Mouse (Mus musculus): ENCODE measurements around the gene Tdgf1.

Tdgf1 gene

DNA sequence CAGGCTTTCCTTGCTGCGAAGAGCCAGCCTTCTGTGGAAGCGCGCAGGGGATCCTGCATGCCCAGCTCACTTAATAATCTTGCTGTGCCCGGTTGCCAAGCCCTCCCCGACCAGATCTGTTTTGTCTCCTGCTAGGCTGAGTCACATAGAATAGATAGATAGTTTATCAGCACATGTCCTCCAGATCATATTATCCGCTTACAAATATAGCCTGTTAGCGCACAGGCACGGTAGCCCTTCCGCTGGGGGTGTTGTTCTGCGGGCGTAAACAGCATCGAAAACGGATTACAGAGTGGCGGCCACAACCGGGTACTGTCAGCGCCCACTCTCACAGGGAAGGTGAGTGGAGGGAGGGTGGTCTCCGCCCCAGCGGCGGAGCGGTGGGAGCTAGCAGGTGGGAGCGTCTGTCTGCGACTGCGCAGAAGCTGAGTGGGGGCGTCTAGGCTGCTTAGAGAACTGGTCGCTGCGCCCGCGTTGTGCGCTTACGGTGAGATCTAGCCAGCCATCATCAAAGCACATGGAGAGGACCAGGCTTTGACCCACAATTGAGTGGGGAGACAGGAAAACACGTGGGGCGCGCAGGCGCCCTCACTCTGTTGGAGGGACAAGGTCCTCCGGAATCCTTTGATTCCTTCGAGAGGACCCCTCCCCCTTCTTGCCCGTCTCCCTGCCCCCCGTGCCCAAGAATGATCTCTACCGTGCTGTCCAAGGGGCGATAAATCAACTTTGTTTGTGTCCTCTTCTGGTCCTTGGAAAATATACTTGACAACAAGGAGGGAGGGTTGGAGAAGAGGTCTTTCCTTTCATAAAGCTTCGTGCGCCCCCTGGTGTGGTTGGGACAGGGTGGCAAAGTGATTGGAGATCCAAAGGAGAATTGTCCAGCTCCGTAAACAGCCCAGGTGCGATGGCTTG lies 7.8 kb upstream of the Tdgf1 start:
- peak; percentile 66 for DNase-seq (ENCODE audit: low read depth, low spot score)

DNA sequence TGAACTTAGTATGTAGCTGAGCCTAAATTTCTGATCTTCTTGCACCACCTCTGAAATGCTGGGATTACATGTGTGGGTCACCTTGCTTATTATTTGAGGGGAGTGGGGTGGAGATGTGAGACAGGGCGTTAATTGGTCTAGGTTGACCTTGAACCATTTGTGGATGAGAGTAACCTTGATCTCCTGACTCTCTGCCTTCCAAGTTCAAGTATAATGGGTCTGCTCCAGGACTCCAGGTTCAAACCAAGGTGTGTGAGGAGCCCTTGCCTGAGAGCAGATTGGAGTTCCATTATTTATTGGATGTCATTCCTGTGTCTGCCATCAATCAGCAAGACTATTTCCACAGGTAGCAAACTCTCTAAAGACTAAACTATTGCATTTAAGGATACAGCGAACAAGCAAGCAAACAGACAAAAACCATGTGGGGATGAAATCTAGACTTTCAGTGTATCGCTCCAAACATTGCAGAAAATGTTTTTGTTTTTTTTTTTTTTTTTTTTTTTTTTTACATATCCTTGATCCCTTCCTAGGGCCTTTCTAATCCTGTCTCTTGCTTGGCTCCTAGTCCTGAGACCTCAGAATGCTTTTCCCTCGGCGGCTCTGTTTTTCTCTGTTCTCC lies 7.1 kb upstream of the Tdgf1 start:
- DNase-seq (ENCODE audit: low read depth, low spot score) = peak; percentile 13

DNA sequence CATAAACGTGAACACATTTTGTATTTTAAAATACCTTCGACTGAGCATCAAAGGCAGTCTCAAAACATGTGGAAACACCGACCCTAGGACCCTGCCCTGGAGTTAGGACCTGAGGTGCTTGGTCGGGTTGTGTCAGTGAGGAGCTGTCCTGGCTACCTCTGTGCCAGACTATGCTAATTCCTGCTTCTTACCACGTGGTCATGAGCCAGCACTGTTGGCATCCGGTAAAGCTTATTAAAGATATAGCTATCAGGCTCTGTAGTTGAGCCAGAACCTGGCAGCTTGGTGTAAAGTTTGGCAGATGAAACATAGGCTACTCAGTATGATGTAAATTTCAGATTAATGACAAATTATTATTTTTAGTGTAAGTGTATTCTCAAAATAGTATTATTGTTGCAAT lies 6.4 kb upstream of the Tdgf1 start:
- no peak for DNase-seq (ENCODE audit: low read depth, low spot score)

DNA sequence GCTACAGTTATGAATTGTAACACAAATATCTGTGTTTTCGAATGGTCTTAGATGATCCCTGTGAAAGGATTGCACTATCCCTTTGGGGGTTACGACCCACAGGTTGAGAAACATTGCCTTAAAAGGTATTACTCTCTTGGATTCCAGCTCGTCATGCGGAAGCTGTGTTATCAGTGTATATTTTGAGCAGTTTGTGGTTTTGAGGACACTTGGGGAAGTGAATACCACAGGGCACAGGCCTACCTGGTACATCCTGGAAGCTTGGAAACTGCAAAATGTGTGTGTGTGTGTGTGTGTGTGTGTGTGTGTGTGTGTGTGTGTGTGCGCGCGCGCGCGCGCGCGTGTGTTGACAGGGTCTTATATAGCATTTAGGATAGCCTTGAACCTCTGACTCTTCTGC lies 5.9 kb upstream of the Tdgf1 start:
- DNase-seq (ENCODE audit: low read depth, low spot score) = no peak

DNA sequence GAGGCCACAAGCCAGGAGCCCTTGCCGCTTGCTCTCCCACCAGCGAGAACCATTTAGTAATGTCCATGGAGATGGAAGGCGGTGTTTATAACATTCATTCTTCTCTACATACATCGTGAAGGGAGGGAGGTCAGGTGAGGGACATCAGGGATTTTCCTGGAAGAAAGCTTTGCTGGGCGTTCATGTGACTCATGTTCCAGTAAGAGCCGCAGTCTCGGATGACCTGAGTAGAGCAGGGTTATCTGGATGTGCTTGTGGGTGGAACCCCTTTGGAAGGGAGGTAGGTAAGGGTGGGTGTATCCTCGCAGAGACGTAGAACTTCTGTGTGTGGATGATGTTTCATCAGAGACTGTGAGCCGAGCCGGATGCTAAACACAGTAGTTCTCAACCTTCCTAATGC lies 5.4 kb upstream of the Tdgf1 start, which contains the start of gene Lrrc2:
Lrrc2 (plus strand) TSS at position 149 of the 400 bp plus-strand sequence.
- DNase-seq (ENCODE audit: low read depth, low spot score) = no peak

DNA sequence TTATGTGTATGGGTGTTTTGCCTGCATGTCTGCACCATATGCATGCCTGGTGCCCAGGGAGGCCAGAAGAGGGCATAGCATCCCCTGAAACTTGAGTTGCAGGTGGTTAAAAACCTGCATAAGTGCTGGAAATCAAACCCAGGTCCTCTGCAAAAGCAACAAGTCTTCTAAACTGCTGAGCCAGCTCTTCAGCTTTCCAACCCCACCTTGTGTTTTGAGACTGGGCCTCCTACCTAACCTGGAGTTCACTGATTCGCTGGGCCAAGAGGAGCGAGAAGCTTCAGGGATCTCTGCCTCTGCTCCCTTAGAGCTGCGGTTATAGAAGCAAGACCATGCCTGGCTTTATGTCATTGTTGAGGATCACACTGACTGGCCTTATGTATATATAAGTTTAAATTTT lies 4.2 kb upstream of the Tdgf1 start:
- no peak for DNase-seq (ENCODE audit: low read depth, low spot score)

DNA sequence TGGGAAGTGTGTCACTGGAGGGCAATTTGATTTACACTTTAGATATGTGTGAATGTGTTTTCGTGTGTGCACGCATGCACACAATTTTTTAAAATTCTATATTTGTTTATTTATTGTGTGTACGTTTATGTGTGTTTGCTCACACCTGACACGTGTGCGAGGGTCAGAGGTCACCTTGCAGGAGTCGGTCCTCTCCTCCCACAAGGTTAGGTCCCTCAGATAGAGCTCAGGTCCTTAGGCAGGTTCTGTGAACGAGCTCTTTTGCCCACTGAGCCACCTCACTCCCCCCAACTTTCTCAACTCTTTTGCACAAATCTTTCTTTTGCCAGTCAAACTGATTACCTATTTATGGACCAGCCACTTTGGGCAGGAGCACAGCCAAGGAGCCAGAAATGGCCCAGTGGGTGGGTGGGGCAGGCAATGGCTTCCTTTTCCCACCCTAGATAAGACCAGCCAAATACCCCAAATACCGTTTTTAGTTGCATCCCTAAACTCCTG lies 2.9 kb upstream of the Tdgf1 start:
- DNase-seq (ENCODE audit: low read depth, low spot score) = no peak

DNA sequence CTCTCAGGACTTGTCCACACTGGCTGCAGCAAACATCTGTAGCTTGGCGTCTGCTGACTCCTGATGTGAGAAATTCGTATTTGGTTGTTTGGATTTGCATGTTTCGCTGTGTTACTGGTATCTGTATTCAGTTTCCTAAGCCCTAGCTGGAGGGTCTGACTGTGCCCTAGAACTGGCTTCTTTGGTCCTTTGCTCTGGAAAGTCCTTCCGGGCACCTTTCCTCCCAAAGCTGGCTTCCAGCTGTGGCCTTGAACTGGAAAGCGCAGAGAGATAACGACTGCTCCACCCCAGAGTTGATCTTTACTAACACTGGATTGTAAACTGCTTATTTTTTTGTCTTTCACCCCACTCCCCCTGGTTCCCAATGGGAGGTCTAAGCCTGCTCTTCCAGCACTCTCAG lies 1.9 kb upstream of the Tdgf1 start:
- no peak for DNase-seq (ENCODE audit: low read depth, low spot score)

DNA sequence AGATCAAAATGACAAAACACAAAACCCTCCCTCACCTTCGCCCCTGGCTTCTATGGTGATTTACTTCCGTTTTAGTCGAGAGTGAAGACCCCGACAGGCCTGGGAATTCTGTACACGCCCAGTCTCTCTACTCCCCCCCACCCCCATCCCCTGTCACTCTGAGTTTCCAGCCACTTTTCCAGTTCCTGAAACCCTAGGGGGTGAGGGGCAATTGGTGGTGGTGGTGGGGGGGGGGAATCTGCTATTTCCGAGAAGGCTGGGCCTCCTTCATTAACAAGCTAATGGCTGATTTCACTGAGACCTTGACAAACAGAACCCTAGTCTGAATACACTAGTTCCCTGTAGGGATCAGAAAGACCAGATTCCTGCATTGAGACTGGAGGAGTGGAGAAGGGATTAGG lies 1.3 kb upstream of the Tdgf1 start:
- no peak for DNase-seq (ENCODE audit: low read depth, low spot score)

DNA sequence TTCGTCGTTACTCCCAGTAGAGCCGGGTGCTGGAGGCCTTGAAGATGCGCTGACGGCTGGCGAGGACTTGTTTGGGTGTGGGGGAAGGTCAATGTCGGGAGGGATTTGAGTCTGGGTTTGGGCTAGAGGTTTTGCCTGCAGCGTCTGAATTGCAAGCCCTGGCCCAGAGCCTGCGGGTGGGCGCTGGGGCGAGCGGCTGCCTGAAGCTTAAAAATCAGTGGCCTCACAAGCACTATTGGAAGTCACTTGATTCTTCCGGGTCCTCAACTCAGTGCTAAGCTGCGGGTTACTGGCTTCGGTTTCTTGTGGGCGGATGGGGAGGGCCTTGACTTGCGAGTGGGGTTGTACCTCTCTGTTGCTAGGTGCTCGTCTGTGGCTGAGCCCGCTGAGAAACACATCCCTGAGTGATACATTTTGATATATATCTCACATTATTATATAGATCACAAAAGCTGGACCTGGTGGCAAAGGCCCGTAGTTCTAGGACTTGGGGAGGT lies 638 bp upstream of the Tdgf1 start:
- DNase-seq (ENCODE audit: low read depth, low spot score) = no peak

DNA sequence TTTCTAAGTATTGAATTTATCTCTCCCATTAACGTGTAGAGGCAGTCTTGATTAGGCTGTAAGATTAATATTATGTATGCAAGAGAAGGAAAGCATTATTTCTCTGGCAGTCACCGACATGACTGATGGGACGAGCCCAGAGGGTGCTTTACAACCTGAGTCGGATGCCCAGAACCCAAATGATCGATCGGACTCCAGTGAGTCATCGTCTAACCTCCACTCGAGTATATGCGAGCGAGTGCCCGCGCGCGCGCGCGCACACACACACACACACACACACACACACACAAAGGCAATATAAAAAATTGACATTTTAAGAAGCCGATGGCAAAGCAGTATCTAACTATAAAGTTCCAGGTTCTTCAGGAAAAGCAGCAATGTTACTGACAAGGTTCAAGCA lies 615 bp downstream of the Tdgf1 start:
- no peak for DNase-seq (ENCODE audit: low read depth, low spot score)

DNA sequence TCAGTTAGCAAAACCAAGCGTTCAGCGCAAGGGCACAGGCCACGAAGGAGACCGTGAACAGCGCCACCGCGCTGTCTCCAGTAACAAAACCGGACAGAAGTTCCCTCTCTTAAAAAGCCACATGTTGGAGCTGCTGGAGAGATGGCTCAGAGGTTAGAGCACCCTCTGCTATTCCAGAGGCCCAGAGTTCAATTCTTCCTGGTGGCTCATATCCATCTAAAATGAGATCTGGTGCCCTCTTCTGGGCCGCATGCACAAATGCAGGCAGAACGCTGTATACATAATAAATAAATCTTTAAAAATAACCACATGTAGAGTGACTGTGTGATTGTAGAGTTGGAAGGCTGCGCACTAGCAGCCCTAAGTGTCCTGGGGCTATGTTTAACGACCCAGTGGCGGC lies 1.7 kb downstream of the Tdgf1 start:
- DNase-seq (ENCODE audit: low read depth, low spot score) = no peak

DNA sequence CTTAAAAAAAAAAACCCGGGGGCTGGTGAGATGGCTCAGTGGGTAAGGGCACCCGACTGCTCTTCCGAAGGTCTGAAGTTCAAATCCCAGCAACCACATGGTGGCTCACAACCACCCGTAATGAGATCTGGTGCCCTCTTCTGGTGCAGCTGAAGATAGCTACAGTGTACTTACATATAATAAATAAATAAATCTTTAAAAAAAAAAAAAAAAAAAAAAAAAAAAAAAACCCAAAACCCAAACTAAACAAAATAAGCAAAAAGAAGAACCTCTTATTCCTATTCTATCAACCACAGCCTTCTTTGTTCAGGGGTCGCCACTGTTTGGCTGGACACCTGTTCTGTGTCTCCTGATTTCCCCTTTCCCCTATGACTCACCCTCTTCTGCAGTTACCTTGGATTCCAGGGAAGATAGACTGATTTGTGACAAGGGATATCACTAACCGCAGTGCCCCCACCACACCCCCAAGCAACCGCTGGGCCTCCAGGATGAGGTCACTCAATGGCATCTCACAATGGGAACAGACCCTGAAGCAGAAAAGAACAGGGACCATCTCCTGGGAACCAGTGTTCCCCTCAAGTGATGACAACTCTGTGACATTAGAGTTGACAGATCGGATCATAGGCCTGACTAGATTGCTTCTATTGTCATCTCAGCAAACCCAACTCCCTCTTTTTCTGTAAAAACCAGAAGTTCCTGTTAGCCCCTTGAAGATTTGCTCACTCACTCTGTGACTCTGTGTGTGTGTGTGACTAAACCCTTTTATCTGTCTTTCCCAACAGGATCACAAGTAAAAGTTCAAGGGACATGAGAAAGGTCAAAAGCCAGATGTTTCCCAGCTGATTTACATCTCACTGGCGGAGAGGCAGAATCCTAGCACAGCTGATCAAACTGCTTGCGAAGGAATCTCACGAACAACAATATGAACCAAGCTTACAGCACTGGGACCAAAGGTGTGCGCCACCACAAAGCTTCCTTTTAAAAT lies 8.2 kb downstream of the Tdgf1 start:
- DNase-seq (ENCODE audit: low read depth, low spot score) = no peak

DNA sequence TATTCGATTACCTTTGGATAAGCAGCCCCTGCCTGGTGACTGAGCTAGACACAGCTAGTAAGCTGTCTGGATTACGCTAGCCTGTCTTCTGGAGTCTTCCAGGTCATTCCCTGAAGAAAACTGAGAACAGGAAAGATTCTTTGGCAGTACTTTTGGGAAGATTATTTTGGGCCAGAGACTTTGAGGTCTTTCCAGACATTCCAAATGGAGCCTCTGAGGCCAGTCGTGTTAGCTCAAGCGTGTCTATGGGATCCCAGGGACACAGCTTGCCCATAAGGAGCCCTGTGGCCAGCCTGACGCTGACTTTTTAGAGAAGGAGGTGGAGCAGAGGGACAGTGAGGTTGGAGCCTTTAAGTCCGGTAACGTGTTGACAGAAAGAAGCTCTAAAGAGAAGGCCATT lies 10.0 kb downstream of the Tdgf1 start:
- no peak for DNase-seq (ENCODE audit: low read depth, low spot score)

DNA sequence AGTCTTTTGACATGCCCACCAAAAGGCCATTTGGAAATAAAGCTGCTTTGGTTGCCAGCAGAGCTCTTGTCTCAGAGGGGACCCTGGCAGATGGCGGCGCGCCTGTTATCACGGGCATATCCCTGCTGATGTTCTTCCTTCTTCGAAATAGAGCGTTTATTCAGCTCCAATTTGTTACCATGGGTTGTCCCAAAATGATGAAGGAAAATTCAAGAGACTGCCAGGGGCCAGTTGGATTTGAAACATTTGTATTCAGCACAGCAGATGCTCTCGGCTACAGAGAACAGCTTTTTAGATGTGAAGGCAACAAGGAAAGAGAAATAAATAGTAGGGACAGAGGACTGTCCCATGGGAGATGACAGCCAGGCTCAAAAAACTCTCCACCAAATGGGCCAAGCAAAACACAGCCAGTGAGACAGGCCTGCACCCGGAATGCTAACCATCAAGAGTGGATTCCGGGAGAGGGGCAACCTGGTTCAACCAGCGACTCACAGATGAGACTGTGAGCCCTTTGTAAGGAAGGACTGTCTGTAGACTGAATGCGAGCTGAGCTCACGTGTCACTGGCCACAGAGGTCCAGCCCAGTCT lies 12.0 kb downstream of the Tdgf1 start:
- DNase-seq (ENCODE audit: low read depth, low spot score) = no peak

DNA sequence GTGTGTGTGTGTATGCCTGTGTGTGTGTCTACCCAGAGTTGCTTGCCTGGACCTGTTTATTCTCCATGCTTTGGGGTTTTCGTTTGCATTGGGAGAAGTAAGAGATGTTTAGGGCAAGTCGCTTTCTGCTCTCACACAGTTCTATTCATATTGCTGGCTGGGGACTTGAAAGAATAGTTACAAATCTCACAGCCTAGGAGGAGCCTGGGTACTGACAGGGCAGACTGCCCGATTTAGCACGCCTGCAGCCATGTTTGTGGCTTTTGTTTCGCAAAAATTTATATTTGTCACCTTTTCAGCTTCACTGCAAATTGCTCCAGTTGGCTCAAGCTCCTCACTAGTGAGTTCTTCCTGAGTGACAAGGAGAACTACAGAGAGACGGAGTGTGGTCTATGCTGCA lies 14.4 kb downstream of the Tdgf1 start:
- no peak for DNase-seq (ENCODE audit: low read depth, low spot score)

DNA sequence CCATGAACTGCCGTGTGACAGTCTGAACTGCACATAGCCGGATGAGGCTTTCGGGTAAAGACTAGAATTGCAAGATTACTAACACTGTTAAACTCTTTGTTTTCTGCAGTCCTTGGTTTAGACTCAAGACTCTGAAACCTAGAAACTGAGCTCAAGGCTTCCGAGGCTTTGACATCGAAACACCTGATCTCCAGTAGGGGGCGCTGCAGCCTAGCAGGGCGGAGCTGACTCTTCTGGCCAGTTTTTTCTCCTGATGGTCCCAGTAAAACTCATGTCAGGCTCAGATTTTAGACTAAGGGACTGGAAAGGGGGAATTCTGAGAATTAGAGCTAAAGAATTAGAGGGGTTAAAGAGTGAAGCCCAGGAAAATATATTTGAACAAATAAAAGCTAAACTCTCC lies 23.2 kb downstream of the Tdgf1 start:
- peak; percentile 49 for DNase-seq (ENCODE audit: low read depth, low spot score)

DNA sequence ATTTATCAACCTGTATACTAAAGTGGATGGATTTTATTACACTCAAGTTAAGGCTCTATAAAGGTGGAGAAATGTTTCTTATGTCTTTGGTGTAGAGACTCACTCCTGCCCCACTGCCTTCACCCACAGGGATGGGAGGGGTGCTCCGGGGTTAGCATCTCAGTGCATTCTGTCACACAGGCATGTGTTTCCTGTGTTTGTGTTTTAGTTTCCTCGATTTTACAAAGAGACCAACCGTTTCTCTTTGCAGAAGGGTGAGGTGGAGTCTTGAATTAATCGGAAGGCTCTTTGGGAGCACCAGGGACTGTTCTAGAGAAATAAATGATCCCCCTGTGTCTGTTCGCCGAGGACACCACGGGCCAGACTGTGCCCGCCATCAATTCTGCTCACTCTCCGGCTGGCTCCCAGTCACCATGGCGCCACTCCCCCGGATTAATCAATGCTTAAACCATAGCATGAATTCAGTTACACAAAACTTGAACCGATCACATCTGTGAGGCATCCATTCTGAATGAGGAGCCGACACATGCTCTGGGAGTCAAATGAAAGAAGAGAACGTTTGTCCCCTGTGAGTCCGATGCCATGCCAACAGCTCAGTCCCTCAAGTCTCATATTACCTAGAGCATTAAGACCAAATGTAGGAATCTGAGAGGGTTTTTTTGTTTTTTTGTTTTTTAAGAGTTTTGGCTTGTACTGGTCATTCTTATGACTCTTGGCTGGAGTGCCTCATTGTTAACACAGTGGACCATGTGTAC lies 25.1 kb downstream of the Tdgf1 start:
- no peak for DNase-seq (ENCODE audit: low read depth, low spot score)

DNA sequence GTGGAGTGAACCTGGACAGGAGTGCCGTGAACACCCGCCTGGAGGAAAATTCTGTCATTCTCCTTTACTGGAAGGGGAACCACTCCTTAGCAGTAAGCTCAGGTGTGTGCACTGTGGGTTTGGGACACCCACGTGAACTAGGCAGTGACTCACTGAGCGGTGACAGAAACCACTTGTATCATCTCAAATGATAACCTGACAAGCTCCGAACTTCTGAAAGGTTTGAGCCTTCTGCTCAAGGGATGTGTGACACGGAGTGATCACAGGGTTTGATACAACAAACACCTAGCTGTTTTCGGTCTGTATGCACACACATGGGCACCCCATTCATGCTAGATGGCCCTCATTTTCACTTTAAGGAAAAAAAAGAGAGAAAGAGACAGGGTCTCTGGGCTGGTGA lies 29.2 kb downstream of the Tdgf1 start, which contains the start of gene Fam240a:
Fam240a (minus strand) TSS at position 76 of the 400 bp plus-strand sequence.
- no peak for DNase-seq (ENCODE audit: low read depth, low spot score)

DNA sequence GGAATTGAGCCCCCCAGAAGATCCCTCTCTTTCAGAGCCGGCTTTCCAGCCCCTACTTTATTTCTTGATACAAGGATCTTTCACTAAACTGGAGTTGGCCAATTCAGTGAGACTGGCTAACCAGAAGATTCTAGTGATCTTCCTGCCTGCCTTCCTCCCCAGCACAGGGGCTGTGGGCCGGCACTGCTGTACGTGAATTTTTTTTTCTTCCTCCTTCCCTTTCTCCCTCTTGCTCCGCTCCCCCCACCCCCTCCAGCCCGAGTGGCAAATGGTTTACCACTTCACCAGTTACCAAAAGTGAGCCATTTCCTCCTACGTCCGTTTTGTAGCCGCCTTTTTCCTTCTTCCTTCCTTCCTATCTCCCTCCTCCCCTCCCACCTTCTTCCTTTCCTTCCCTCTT lies 30.5 kb downstream of the Tdgf1 start:
- DNase-seq (ENCODE audit: low read depth, low spot score) = no peak
